Mouse (Mus musculus) neural tube, embryonic 11.5 days (tissue): ENCODE data around the gene Pde4a. TPM values are rescaled to one million over a fixed set of nuclear protein-coding genes. Genes with fewer than 3 reads are reported as not detected.

Experiments used
- ATAC-seq: fragments of 200-750 bp; cut with Nextera tagmentation; 2 replicates; pipeline ENCODE4 v1.8.0; 2017; ENCODE audit warnings: moderate number of reproducible peaks, mild to moderate bottlenecking, moderate TSS enrichment, moderate library complexity; ENCODE audit not compliant: insufficient read depth, low FRiP score, low TSS enrichment
- DNase-seq: peaks from one replicate; pipeline ENCODE4 v3.0.0-alpha.2; 2015; ENCODE audit warnings: low spot score
- H3K27ac ChIP-seq: fragments of 300-500 bp; sonication (generic); 2 replicates; pipeline ENCODE4 v1.5.1; 2014; ENCODE audit warnings: low read depth, mild to moderate bottlenecking, low read length
- H3K27me3 ChIP-seq: fragments of 300-500 bp; sonication (generic); 2 replicates; pipeline ENCODE4 v1.6.1; 2014; ENCODE audit warnings: mild to moderate bottlenecking, low read length, mixed read lengths; ENCODE audit not compliant: control insufficient read depth, insufficient read depth
- H3K36me3 ChIP-seq: fragments of 300-500 bp; sonication (generic); 2 replicates; pipeline ENCODE4 v1.6.1; 2014; ENCODE audit warnings: mild to moderate bottlenecking, low read length, moderate library complexity, mixed read lengths; ENCODE audit not compliant: control insufficient read depth, insufficient read depth
- H3K4me1 ChIP-seq: fragments of 300-500 bp; sonication (generic); 2 replicates; pipeline ENCODE4 v1.6.1; 2014; ENCODE audit warnings: low read length, mixed read lengths; ENCODE audit not compliant: control insufficient read depth, insufficient read depth
- H3K4me2 ChIP-seq: fragments of 300-500 bp; sonication (generic); 2 replicates; pipeline ENCODE4 v1.6.1; 2014; ENCODE audit warnings: low read depth, mild to moderate bottlenecking, moderate library complexity
- H3K4me3 ChIP-seq: fragments of 300-500 bp; sonication (generic); 2 replicates; pipeline ENCODE4 v1.5.1; 2014; ENCODE audit warnings: low read depth, low read length
- H3K9ac ChIP-seq: fragments of 300-500 bp; sonication (generic); 2 replicates; pipeline ENCODE4 v1.6.1; 2014; ENCODE audit warnings: mild to moderate bottlenecking, low read length
- H3K9me3 ChIP-seq: fragments of 300-500 bp; sonication (generic); 2 replicates; pipeline ENCODE4 v1.6.1; 2016; ENCODE audit warnings: low read length; ENCODE audit not compliant: control insufficient read depth
- WGBS: fragments of 180-500 bp; shearing (Covaris S2); extraction: QIAGEN DNeasy Blood & Tissue Kit; methylation state at CpG from one replicate; pipeline ENCODE4 v1.1.7; 2014; 5-methylcytosine and 5-hydroxymethylcytosine counted together
- polyA plus RNA-seq: library from polyadenylated mRNA; unstranded; fragments of >200 nt; fragmentation: Nextera tagmentation; extraction: Ambion mirVana; gene quantifications from 2 replicates; pipeline ENCODE4 v1.2.1, GENCODE M21; 2014

The Pde4a gene
- polyA plus RNA-seq, 1 experiment from 2014 or later = 7.5 TPM

DNA sequence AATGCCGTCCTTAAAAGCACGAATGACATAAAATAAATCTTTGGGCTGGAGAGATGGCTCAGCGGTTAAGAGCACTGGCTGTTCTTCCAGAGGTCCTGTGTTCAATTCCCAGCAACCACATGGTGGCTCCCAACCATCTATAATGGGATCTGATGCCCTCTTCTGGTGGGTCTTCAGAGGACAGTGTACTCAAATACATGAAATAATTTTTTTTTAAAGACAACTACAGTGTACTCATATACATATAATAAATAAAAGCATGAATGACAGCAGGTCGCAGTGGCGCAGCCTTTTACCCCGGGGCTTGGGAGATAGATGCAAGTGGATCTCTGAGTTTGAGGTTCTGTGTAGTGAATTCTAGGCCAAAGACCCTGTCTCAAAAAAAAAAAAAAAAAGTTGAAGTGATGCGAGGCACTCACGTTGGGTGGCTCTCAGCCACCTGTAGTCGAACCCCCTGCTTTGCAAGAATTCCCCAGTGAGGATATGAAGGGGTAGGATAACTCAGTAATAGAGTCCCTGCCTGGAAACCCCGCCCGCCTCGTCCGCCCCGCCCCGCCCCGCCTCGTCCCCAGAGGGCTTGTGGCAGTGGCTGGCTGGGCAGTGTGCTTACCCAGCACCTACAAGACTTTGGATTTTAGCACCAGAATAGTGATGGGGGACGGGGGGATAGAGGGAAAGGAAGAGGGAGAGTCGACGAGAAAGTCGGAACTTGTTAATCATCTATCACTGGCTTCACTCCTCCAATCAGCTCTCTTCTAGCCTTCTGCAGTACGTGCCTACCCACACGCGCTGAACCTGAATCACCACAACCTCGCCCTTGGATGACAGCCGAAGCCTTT is 59.3 kb downstream of the Pde4a start:
- H3K4me2 ChIP-seq = peak overlapping the region; percentile 42
- H3K4me1 ChIP-seq = no peaks in the 10 kb centered on the region
- no peaks in the 10 kb centered on the region for H3K27me3 ChIP-seq
- no peaks in the 10 kb centered on the region for H3K9me3 ChIP-seq
- ATAC-seq = no peak
- H3K27ac ChIP-seq = no peak overlapping the region
- H3K9ac ChIP-seq = peak overlapping the region; percentile 3; the same call in 1 of the 2 replicates
- DNase-seq = peak; percentile 63
- peaks cover 3% of the 10 kb centered on the region; the same call in 1 of the 2 replicates for H3K36me3 ChIP-seq
- WGBS = 19% methylated on average over 26 of the region's 26 CpGs
- H3K4me3 ChIP-seq = peak overlapping the region; percentile 4; the same call in 1 of the 2 replicates

- WGBS = 8% methylated on average over 7 of the region's 7 CpGs
- Histone ChIP-seq H3K9me3 (no peaks in the 10 kb centered on the region), H3K27ac (no peak overlapping the region), H3K36me3 (peaks cover 3% of the 10 kb centered on the region), H3K27me3 (no peaks in the 10 kb centered on the region), H3K4me3 (peak overlapping the region; percentile 4; the same call in 1 of the 2 replicates), H3K9ac (peak overlapping the region; percentile 1; the same call in 1 of the 2 replicates), H3K4me1 (no peaks in the 10 kb centered on the region), H3K4me2 (peak overlapping the region; percentile 42)
- ATAC-seq = no peak
- DNase-seq = no peak
Observed at GRCm38 (mm10) chr9:21225415-21225758, 59.9 kb downstream of the Pde4a start.

- peak overlapping the region; percentile 46 for H3K9ac ChIP-seq
- no peak; the same call in 1 of the 2 replicates for ATAC-seq
- H3K27ac ChIP-seq = no peak overlapping the region
- peaks cover 3% of the 10 kb centered on the region for H3K36me3 ChIP-seq
- no peaks in the 10 kb centered on the region for H3K4me1 ChIP-seq
- no peaks in the 10 kb centered on the region for H3K9me3 ChIP-seq
- no peak overlapping the region for H3K4me3 ChIP-seq
- WGBS = 15% methylated on average over 16 of the region's 16 CpGs
- H3K4me2 ChIP-seq = peak overlapping the region; percentile 19
- DNase-seq = no peak
- H3K27me3 ChIP-seq = no peaks in the 10 kb centered on the region
Observed at GRCm38 (mm10) chr9:21227342-21227741, 61.8 kb downstream of the Pde4a start.

- no peak overlapping the region for H3K9ac ChIP-seq
- DNase-seq (peak; percentile 9), ATAC-seq (no peak)
- H3K4me2 ChIP-seq = no peak overlapping the region
- no peak overlapping the region for H3K4me3 ChIP-seq
- no peaks in the 10 kb centered on the region for H3K4me1 ChIP-seq
- H3K27me3 ChIP-seq = no peaks in the 10 kb centered on the region
- WGBS = 57% methylated on average over 23 of the region's 23 CpGs
- H3K36me3 ChIP-seq = peaks cover 14% of the 10 kb centered on the region
- H3K27ac ChIP-seq = no peak overlapping the region
- no peaks in the 10 kb centered on the region for H3K9me3 ChIP-seq
Observed at GRCm38 (mm10) chr9:21231551-21231950, 66.0 kb downstream of the Pde4a start.

GRCm38 (mm10) chr9:21232867-21233266 is 67.4 kb downstream of the Pde4a start:
- Histone ChIP-seq H3K9ac (no peak overlapping the region), H3K4me1 (peaks cover 7% of the 10 kb centered on the region; the same call in 1 of the 2 replicates), H3K4me2 (no peak overlapping the region), H3K27me3 (no peaks in the 10 kb centered on the region), H3K9me3 (no peaks in the 10 kb centered on the region), H3K36me3 (peaks cover 14% of the 10 kb centered on the region), H3K27ac (no peak overlapping the region), H3K4me3 (no peak overlapping the region)
- DNase-seq (no peak), ATAC-seq (no peak)
- WGBS = 89% methylated on average over 5 of the region's 5 CpGs

DNA sequence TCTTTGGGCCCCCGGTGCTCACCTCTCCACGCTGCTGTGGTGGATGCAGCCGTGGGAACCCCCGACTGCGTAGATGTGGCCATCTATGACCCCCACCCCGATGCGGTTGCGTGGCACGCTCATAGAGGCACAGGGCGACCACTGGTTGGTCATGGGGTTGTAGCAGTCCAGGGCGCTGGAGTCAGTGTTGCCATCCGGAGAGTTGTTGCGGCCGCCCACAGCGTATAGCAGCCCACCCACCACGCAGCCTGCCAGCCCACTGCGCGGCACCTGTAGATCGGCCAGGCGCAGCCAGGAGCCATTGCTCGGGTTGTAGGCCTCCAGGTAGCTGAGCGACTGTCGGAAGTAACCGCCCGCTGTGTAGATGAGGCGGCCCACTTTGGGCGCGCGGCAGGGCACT is 67.9 kb downstream of the Pde4a start:
- DNase-seq (no peak), ATAC-seq (no peak)
- Histone ChIP-seq H3K4me1 (peaks cover 8% of the 10 kb centered on the region; the same call in 1 of the 2 replicates), H3K27ac (no peak overlapping the region), H3K36me3 (peaks cover 14% of the 10 kb centered on the region), H3K9ac (no peak overlapping the region), H3K9me3 (no peaks in the 10 kb centered on the region), H3K27me3 (no peaks in the 10 kb centered on the region), H3K4me3 (no peak overlapping the region), H3K4me2 (no peak overlapping the region)
- WGBS = 89% methylated on average over 29 of the region's 29 CpGs

DNA sequence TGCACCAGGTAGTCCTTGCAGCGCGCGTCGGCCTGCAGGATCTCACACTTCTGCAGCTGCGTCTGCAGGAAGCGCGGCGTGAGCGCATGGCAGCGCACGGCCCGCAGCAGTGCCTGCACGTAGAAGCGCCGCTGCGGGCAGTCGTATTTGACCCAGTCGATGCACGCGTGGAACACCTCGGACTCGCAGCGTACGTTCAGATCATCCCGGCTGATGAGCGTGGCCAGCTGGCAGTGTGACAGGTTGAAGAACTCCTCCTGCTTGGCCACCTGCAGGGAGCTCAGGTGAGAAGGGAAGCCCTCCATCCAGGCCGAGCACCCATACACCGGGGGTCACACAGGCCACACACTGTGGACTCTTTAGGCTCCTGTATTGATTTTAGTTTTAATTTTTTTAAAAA is 68.3 kb downstream of the Pde4a start:
- Histone ChIP-seq H3K27ac (no peak overlapping the region), H3K4me2 (no peak overlapping the region), H3K36me3 (peaks cover 14% of the 10 kb centered on the region), H3K4me3 (no peak overlapping the region), H3K27me3 (no peaks in the 10 kb centered on the region), H3K4me1 (peaks cover 8% of the 10 kb centered on the region; the same call in 1 of the 2 replicates), H3K9ac (no peak overlapping the region), H3K9me3 (no peaks in the 10 kb centered on the region)
- no peak for DNase-seq
- no peak for ATAC-seq
- WGBS = 81% methylated on average over 28 of the region's 28 CpGs

- Histone ChIP-seq H3K36me3 (peaks cover 11% of the 10 kb centered on the region), H3K9ac (no peak overlapping the region), H3K4me1 (peaks cover 8% of the 10 kb centered on the region; the same call in 1 of the 2 replicates), H3K4me2 (no peak overlapping the region), H3K27ac (no peak overlapping the region), H3K9me3 (no peaks in the 10 kb centered on the region), H3K4me3 (no peak overlapping the region), H3K27me3 (no peaks in the 10 kb centered on the region)
- WGBS = 85% methylated on average over 4 of the region's 4 CpGs
- DNase-seq = no peak
- no peak for ATAC-seq
Observed at GRCm38 (mm10) chr9:21235341-21235740, 69.8 kb downstream of the Pde4a start.

- Histone ChIP-seq H3K4me1 (peaks cover 8% of the 10 kb centered on the region; the same call in 1 of the 2 replicates), H3K9me3 (no peaks in the 10 kb centered on the region), H3K27me3 (no peaks in the 10 kb centered on the region), H3K4me3 (no peak overlapping the region), H3K36me3 (peaks cover 11% of the 10 kb centered on the region), H3K27ac (no peak overlapping the region), H3K4me2 (peak overlapping the region; percentile 71), H3K9ac (no peak overlapping the region)
- DNase-seq (no peak), ATAC-seq (no peak)
- WGBS = 88% methylated on average over 25 of the region's 25 CpGs
Observed at GRCm38 (mm10) chr9:21236991-21237367, 71.5 kb downstream of the Pde4a start.
